Mouse (Mus musculus) cerebellum, postnatal 36 days (tissue): ENCODE measurements around the gene Anxa4.

Experiments used
- DNase-seq, 2 experiments: peaks; one replicate each; pipeline ENCODE4 v3.0.0; 2021 to 2022; ENCODE audit warnings: mixed read lengths in 2 of 2

Gene Anxa4

GRCm38 (mm10) chr6:86749817-86750216, 43.6 kb downstream of the Anxa4 start:
- no peak for DNase-seq

- peak; percentile 34 to 57 for DNase-seq
Observed at GRCm38 (mm10) chr6:86747171-86747570, 46.2 kb downstream of the Anxa4 start.

- no peak for DNase-seq
Observed at GRCm38 (mm10) chr6:86740652-86741051, 52.7 kb downstream of the Anxa4 start.

GRCm38 (mm10) chr6:86736830-86737229, 56.6 kb downstream of the Anxa4 start:
- no peak for DNase-seq

- DNase-seq: no peak
Observed at GRCm38 (mm10) chr6:86736313-86736712, 57.1 kb downstream of the Anxa4 start.

- peak; percentile 90 to 95 for DNase-seq
Observed at GRCm38 (mm10) chr6:86733183-86733876, 60.1 kb downstream of the Anxa4 start, which contains the start of gene Gmcl1. TSS of gene Gmcl1 (minus strand) at chr6:86733383.

GRCm38 (mm10) chr6:86732276-86733173, 60.9 kb downstream of the Anxa4 start:
- DNase-seq: peak; percentile 66 to 67

GRCm38 (mm10) chr6:86728711-86729110, 64.7 kb downstream of the Anxa4 start:
- DNase-seq: peak; percentile 15 to 17

- DNase-seq: no peak
Observed at GRCm38 (mm10) chr6:86721977-86722376, 71.4 kb downstream of the Anxa4 start.

- no peak for DNase-seq
Observed at GRCm38 (mm10) chr6:86708072-86708774, 85.2 kb downstream of the Anxa4 start.

- no peak for DNase-seq
Observed at GRCm38 (mm10) chr6:86702577-86702976, 90.8 kb downstream of the Anxa4 start.

- DNase-seq: no peak
Observed at GRCm38 (mm10) chr6:86697903-86698302, 95.5 kb downstream of the Anxa4 start.

- DNase-seq: peak; percentile 54 to 55
Observed at GRCm38 (mm10) chr6:86696213-86696612, 97.2 kb downstream of the Anxa4 start.

- peak; percentile 47 to 49 for DNase-seq
Observed at GRCm38 (mm10) chr6:86694465-86694864, 98.9 kb downstream of the Anxa4 start.

- no peak for DNase-seq
Observed at GRCm38 (mm10) chr6:86689671-86690070, 103.7 kb downstream of the Anxa4 start.

GRCm38 (mm10) chr6:86686971-86687370, 106.4 kb downstream of the Anxa4 start:
- DNase-seq: no peak
